Mouse (Mus musculus) liver, embryonic 14.5 days (tissue): Measurements from ENCODE around the gene Mrps7. TPM values are rescaled to one million over a fixed set of nuclear protein-coding genes. Genes with fewer than 3 reads are reported as not detected.

Experiments
- ATAC-seq: fragments of 200-750 bp; cut with Nextera tagmentation; 2 replicates; pipeline ENCODE4 v1.8.0; 2017; ENCODE audit warnings: moderate number of reproducible peaks, mild to moderate bottlenecking, moderate library complexity; ENCODE audit not compliant: insufficient read depth
- DNase-seq, 3 experiments: peaks; one replicate each; pipeline ENCODE4 v3.0.0-alpha.2; 2012 to 2013; ENCODE audit warnings: low read depth in 3 of 3, low spot score in 3 of 3
- H3K27ac ChIP-seq: fragments of 300-500 bp; sonication (generic); 2 replicates; pipeline ENCODE4 v1.5.1; 2014; ENCODE audit warnings: moderate library complexity, mild to moderate bottlenecking, control low read depth, inconsistent platforms
- H3K27me3 ChIP-seq: fragments of 300-500 bp; sonication (generic); 2 replicates; pipeline ENCODE4 v1.6.1; 2014; ENCODE audit warnings: mild to moderate bottlenecking, low read length, moderate library complexity; ENCODE audit not compliant: control insufficient read depth, insufficient read depth
- H3K36me3 ChIP-seq: fragments of 300-500 bp; sonication (generic); replicated peaks from 2 replicates; pipeline ENCODE4 v1.6.1; 2014; ENCODE audit warnings: low read depth; ENCODE audit not compliant: control insufficient read depth, insufficient read depth
- H3K4me1 ChIP-seq, 2 experiments: fragments of 200-500 bp in 1 of 2; fragments of 300-500 bp in 1 of 2; sonication (generic) in 1 of 2; replicated peaks; 2 replicates each; pipeline ENCODE4 v1.6.1; 2012 to 2014; ENCODE audit warnings: antibody characterized with exemption in 1 of 2, inconsistent platforms in 1 of 2, low read length in 1 of 2; ENCODE audit not compliant: control insufficient read depth in 2 of 2, insufficient read depth in 2 of 2
- H3K4me2 ChIP-seq: fragments of 300-500 bp; sonication (generic); 2 replicates; pipeline ENCODE4 v1.6.1; 2014; ENCODE audit warnings: low read depth, mild to moderate bottlenecking, control low read depth, moderate library complexity
- H3K4me3 ChIP-seq, 2 experiments: fragments of 200-500 bp in 1 of 2; fragments of 300-500 bp in 1 of 2; sonication (generic) in 1 of 2; 2 replicates each; pipeline ENCODE4 v1.5.1; 2012 to 2014; ENCODE audit warnings: low read depth in 2 of 2, low read length in 2 of 2, mild to moderate bottlenecking in 2 of 2, control low read depth in 1 of 2, inconsistent platforms in 1 of 2, moderate library complexity in 1 of 2; ENCODE audit not compliant: insufficient read depth in 1 of 2
- H3K9ac ChIP-seq: fragments of 300-500 bp; sonication (generic); replicated peaks from 2 replicates; pipeline ENCODE4 v1.6.1; 2014; ENCODE audit warnings: mild to moderate bottlenecking, control low read depth, moderate library complexity
- H3K9me3 ChIP-seq: fragments of 300-500 bp; sonication (generic); 2 replicates; pipeline ENCODE4 v1.6.1; 2016; ENCODE audit warnings: low read length, mixed read lengths; ENCODE audit not compliant: control insufficient read depth
- CTCF ChIP-seq: IDR thresholded peaks from 2 replicates; pipeline ENCODE4 v1.5.1; 2016; ENCODE audit warnings: antibody characterized with exemption, low read depth, control low read depth
- EP300 ChIP-seq: IDR thresholded peaks from 2 replicates; pipeline ENCODE4 v1.6.1; 2016; ENCODE audit warnings: antibody characterized with exemption, low read depth
- WGBS: fragments of 180-500 bp; shearing (Covaris S2); extraction: QIAGEN DNeasy Blood & Tissue Kit; methylation state at CpG from one replicate; pipeline ENCODE4 v1.1.7; 2014; ENCODE audit not compliant: insufficient replicate concordance; 5-methylcytosine and 5-hydroxymethylcytosine counted together
- polyA plus RNA-seq, 2 experiments: library from polyadenylated mRNA; depleted of rRNA in 1 of 2; stranded (reverse) in 1 of 2; unstranded in 1 of 2; fragments of >200 nt; fragmentation: Nextera tagmentation in 1 of 2; extraction: Ambion mirVana in 1 of 2; gene quantifications; 2 replicates each; pipeline versions ENCODE4 v1.2.1 to v1.2.3; 2012 to 2014

Gene Mrps7
- polyA plus RNA-seq, 2 experiments, result 24.1 to 52.6 TPM

DNA sequence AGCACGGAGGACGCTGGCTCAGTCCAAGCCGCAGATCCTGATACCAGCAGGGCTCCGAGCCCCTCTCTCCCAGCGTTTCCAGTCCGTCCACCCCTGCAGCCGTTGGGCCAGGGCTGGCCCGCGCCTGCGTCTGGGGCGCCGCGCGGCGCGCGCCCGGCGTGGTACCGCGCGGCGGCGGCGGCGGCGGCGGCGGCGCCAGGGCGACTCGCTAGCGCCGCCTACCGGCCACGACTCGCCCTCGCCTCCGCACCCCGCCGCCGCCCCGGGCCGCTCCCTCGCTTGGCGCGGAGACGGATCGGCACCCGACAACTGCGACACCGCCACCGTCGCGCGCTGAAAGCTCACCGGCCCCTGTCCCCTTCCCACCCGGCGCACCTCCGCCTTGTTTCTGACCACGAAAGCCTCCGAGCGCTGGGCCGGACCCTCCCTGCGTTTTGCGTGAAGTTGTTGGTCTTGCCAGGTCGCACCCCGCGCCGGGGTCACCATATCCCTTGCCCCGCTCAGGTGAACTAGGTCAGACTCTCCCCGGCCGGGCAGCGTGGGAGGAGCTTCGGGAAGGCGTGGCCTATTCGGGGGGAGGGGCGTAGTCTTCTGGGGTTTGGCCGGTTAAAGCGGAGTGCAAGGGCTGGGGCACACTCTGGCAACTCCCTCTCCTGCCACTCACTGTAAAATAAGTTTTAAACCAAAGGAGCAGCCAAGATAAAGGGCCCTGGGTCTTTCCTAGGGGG, 8.8 kb downstream of the Mrps7 start, which contains the start of gene Mif4gd:
Mif4gd (minus strand) TSS at position 560 of the 728 bp plus-strand sequence.
- peak; percentile 89 for ATAC-seq

DNA sequence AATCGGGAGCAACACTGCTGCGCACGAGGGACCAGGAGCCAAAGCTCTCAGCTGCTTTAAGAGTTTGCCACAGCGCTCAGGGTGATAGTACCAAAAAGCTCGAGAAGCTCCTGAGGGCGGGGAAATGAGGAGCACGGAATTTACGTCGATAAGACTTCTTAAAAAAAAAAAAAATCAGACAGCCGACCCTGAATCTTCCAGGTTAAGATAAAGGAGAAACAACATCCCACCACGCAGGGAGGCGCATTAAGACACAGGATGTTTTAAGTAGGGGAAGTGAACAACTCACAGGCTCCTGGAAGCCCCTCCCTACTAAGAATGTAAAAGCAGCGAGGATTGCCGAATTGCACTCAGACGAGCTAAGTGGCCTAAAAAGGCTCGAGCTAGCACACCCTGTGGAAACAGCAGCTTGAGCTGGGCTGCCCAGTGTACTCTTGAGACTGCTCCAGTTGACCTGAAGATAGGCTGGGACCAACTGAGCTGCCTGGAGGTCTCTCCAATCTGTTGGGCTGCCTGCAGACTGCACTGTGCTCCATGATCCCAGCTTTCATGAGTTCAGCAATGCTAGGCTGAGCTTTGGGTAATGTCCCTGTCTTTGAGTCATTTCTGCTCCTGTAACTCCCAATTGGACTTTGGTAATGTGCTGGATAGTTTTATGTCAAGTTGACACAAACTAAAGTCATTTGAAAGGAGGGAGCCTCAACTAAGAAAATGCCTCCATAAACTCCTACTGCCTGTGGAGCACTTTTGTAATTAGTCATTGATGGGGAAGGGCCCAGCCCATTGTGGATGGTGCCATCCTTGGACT, 9.6 kb downstream of the Mrps7 start:
- Histone ChIP-seq H3K27ac (peak overlapping the region; percentile 92), H3K9me3 (no peaks in the 10 kb centered on the region), H3K4me2 (peak overlapping the region; percentile 90), H3K36me3 (peaks cover 13% of the 10 kb centered on the region), H3K4me1 (peaks cover 8 to 12% of the 10 kb centered on the region in 2 experiments), H3K27me3 (no peaks in the 10 kb centered on the region), H3K9ac (peak overlapping the region; percentile 81), H3K4me3 (peak overlapping the region; percentile 72 to 75)
- peak; percentile 39 for ATAC-seq
- DNase-seq, result no peak
- WGBS, result 0% methylated on average over 16 of the region's 16 CpGs
- TF ChIP-seq CTCF (no peak), EP300 (no peak)

More for the DNA sequence above, 8.8 kb downstream of the Mrps7 start, which contains the start of gene Mif4gd:
- peak; percentile 80 to 88 (median 80) for DNase-seq
- Histone ChIP-seq H3K9ac (peak within 1 kb of the TSS; percentile 81), H3K9me3 (no peaks in the 10 kb centered on the region), H3K4me2 (peak within 1 kb of the TSS; percentile 90), H3K27me3 (no peaks in the 10 kb centered on the region), H3K27ac (peak within 1 kb of the TSS; percentile 92), H3K36me3 (peaks cover 18% of the 10 kb centered on the region), H3K4me1 (peaks cover 8 to 12% of the 10 kb centered on the region in 2 experiments), H3K4me3 (peak within 1 kb of the TSS; percentile 75 to 82)
- under 1% methylated on average over 71 of the region's 80 CpGs for WGBS
- TF ChIP-seq EP300 (no peak), CTCF (peak; percentile 37)

DNA sequence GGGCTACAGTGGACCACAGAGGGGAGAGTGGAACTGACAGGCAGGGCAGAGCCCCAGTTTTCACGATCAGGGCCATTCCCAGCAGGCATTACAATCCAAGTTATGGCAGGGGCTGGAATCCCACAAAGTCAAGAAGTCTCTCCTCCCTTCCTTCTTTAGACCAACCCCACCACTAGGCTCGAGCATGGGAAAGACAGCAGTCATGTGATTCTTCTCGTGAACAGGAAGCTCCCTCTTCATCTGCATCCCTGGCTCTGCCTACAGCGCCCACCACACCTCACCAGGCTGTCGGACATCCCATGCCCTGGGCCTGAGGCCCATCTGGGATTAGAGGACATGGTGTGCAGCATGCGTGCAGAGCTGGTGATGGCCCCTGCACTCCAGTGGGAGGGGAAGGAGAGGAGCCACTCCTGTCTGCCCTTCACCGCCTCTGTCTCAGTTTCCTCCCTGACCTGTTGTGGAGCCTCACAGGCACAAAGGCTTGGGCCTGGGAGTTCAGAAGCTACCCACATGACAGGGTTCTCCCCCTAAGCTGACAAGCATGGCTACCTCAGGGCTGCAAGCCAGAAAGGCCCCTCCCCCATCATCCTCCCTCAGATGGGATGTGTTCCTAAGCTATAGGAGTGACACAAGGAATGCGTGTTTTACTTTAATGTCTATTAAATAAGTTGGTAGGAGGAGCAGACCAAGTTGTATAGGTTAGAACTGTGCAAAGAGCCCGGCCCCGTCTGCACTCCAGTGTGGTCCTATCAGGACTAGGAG, 10.8 kb downstream of the Mrps7 start:
- 75% methylated on average over 10 of the region's 10 CpGs for WGBS
- no peaks in the 10 kb centered on the region for H3K9me3 ChIP-seq
- H3K9ac ChIP-seq, result no peak overlapping the region
- H3K4me1 ChIP-seq, result peaks cover 8 to 12% of the 10 kb centered on the region in 2 experiments
- H3K36me3 ChIP-seq, result peaks cover 2% of the 10 kb centered on the region
- H3K4me2 ChIP-seq, result no peak overlapping the region
- no peak for DNase-seq
- H3K27me3 ChIP-seq, result no peaks in the 10 kb centered on the region
- ATAC-seq, result no peak
- H3K4me3 ChIP-seq, result no peak overlapping the region
- no peak overlapping the region for H3K27ac ChIP-seq
- TF ChIP-seq EP300 (no peak), CTCF (no peak)

DNA sequence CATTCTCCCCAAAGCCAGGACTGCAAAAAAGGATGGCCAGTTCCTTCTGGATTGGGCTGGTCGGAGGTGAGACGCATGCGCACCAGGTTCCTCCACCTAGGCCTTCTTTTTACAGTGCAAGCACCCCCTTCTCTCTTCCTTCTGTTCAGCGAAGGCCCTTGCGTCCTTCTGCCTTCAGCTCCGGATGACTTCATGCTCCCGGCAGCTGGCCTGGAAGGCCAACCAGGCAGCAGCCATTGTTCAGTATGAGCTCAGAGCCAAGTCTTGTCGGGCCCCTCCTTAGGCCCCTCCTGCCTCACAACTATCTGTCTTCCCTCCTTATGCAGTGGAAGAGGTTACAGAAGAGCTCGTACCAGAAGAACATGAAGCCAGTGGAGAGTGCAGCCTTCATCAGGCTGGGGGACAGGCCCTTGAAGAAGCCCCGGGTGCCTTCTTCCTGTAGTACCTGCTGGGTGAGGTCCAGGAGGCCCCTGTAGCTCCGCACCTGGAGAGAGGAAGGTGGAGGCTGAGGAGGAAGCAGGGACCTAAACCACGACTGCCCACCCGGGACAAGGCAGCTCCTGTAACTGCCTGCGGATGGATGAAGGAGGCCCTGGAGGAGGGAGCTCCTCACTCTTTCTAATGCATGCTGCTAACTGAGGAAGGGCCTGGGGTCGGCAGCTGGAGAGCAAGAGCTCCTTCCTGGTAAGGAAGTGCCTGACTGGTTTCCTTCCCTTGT, 11.5 kb downstream of the Mrps7 start:
- ATAC-seq, result no peak
- TF ChIP-seq CTCF (no peak), EP300 (no peak)

More for the DNA sequence above, 11.5 kb downstream of the Mrps7 start:
- no peak overlapping the region for H3K4me3 ChIP-seq
- H3K27me3 ChIP-seq, result no peaks in the 10 kb centered on the region
- no peak overlapping the region for H3K27ac ChIP-seq
- H3K36me3 ChIP-seq, result no peaks in the 10 kb centered on the region
- no peak for DNase-seq
- no peak overlapping the region for H3K4me2 ChIP-seq
- 78% methylated on average over 15 of the region's 15 CpGs for WGBS
- no peaks in the 10 kb centered on the region for H3K9me3 ChIP-seq
- peaks cover 8 to 12% of the 10 kb centered on the region in 2 experiments for H3K4me1 ChIP-seq
- no peak overlapping the region for H3K9ac ChIP-seq
